Mouse (Mus musculus): ENCODE data around the gene C2cd4c. TPM values are rescaled to one million over a fixed set of nuclear protein-coding genes. Genes with fewer than 3 reads are reported as not detected.

C2cd4c gene
- polyA plus RNA-seq, 1 experiment from 2014 or later, result not detected

- no peak for TF ChIP-seq CTCF (IDR thresholded peaks at IDR 0.05; ENCODE audit: low read depth)
- Histone ChIP-seq H3K9me3 (ENCODE audit: low read depth, low read length) (0 out of 2 replicates have a peak, but pooled peaks cover 1% of the 10 kb centered on the region), H3K4me1 (ENCODE audit: insufficient read depth) (no peaks in the 10 kb centered on the region), H3K9ac (no peak overlapping the region), H3K27ac (ENCODE audit: low read depth) (no peak overlapping the region), H3K4me2 (no peak overlapping the region), H3K4me3 (ENCODE audit: low read depth, low read length) (no peak overlapping the region), H3K27me3 (ENCODE audit: insufficient read depth, low read length) (no peaks in the 10 kb centered on the region), H3K36me3 (ENCODE audit: insufficient read depth) (no peaks in the 10 kb centered on the region)
- WGBS, result 83% methylated on average over 5 of the region's 5 CpGs
- no peak for DNase-seq
- ATAC-seq (ENCODE audit: insufficient read depth), result no peak
These were observed 43.9 kb downstream of the C2cd4c start for GRCm38 (mm10) chr10:79569921-79570320.

GRCm38 (mm10) chr10:79559716-79560115 lies 54.1 kb downstream of the C2cd4c start:
- H3K4me3 ChIP-seq (ENCODE audit: low read depth, low read length), result no peak overlapping the region
- no peaks in the 10 kb centered on the region for H3K27me3 ChIP-seq (ENCODE audit: insufficient read depth, low read length)
- no peak overlapping the region for H3K27ac ChIP-seq (ENCODE audit: low read depth)
- DNase-seq (no peak), ATAC-seq (ENCODE audit: insufficient read depth) (no peak)
- no peak overlapping the region for H3K9ac ChIP-seq
- WGBS, result 81% methylated on average over 2 of the region's 2 CpGs
- no peak overlapping the region for H3K4me2 ChIP-seq
- H3K36me3 ChIP-seq (ENCODE audit: insufficient read depth), result no peaks in the 10 kb centered on the region
- no peak for TF ChIP-seq CTCF (IDR thresholded peaks at IDR 0.05; ENCODE audit: low read depth)
- H3K9me3 ChIP-seq (ENCODE audit: low read depth, low read length), result 0 out of 2 replicates have a peak, but pooled peaks cover 4% of the 10 kb centered on the region
- H3K4me1 ChIP-seq (ENCODE audit: insufficient read depth), result no peaks in the 10 kb centered on the region

DNA sequence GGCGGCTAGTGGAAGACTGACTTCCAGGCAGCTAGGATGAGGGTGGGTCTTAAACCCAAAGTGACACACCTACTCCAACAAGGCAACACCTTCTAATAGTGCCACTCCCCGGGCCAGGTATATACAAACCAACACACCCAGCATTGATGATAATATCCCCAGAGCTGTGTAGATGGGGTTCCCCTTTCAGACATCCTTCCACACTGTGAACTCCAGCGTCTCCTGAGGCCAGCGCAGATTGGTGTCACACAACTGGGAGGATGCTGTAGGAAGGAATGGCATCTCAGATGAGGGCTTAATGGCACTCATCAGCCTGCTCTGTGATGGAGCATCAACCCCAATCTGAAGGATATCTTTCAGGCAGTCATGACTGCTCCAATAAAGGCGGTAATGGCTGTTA lies 56.3 kb downstream of the C2cd4c start:
- no peak for TF ChIP-seq CTCF (IDR thresholded peaks at IDR 0.05; ENCODE audit: low read depth)
- H3K36me3 ChIP-seq (ENCODE audit: insufficient read depth), result no peaks in the 10 kb centered on the region
- 85% methylated on average over 5 of the region's 5 CpGs for WGBS
- no peak for ATAC-seq (ENCODE audit: insufficient read depth)
- H3K4me2 ChIP-seq, result no peak overlapping the region
- no peaks in the 10 kb centered on the region for H3K9me3 ChIP-seq (ENCODE audit: low read depth, low read length)
- no peak overlapping the region for H3K27ac ChIP-seq (ENCODE audit: low read depth)
- DNase-seq, result no peak
- peaks cover 6% of the 10 kb centered on the region for H3K4me1 ChIP-seq (ENCODE audit: insufficient read depth)
- H3K4me3 ChIP-seq (ENCODE audit: low read depth, low read length), result no peak overlapping the region
- no peaks in the 10 kb centered on the region for H3K27me3 ChIP-seq (ENCODE audit: insufficient read depth, low read length)
- H3K9ac ChIP-seq, result no peak overlapping the region

DNA sequence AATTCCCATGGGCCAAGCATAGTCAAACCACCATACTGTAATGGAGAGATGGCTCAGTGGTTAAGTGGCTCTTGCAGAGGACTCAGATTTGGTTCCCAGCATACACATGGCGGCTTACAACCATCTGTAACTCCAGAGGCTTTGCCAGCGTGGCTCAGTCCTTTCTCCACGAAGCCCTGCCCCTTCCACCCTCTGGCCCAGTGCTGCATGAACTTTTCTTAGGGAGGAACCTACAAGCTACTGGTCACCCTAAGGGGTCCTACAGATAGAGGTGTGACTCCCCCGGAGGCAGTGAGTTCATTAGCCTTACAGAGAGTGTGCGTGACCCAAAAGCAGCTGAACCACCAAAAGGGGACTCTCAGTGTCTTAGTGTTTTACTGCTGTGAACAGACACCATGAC lies 56.9 kb downstream of the C2cd4c start:
- H3K4me1 ChIP-seq (ENCODE audit: insufficient read depth), result peaks cover 6% of the 10 kb centered on the region
- H3K9me3 ChIP-seq (ENCODE audit: low read depth, low read length), result no peaks in the 10 kb centered on the region
- DNase-seq, result no peak
- no peak for TF ChIP-seq CTCF (IDR thresholded peaks at IDR 0.05; ENCODE audit: low read depth)
- no peak for ATAC-seq (ENCODE audit: insufficient read depth)
- H3K27me3 ChIP-seq (ENCODE audit: insufficient read depth, low read length), result no peaks in the 10 kb centered on the region
- no peak overlapping the region for H3K4me3 ChIP-seq (ENCODE audit: low read depth, low read length)
- no peak overlapping the region for H3K4me2 ChIP-seq
- WGBS, result 82% methylated on average over 5 of the region's 5 CpGs
- H3K9ac ChIP-seq, result no peak overlapping the region
- no peak overlapping the region for H3K27ac ChIP-seq (ENCODE audit: low read depth)
- no peaks in the 10 kb centered on the region for H3K36me3 ChIP-seq (ENCODE audit: insufficient read depth)

Other genes starting within 250 kb of the C2cd4c start
- gene Vmn2r83, start 145.3 kb downstream of the C2cd4c start, polyA plus RNA-seq (2014; fragmentation: Nextera tagmentation; extraction: Ambion mirVana), result not detected in 2 replicates
- 34.9 and 37.1 TPM in 2 replicates for gene Plpp2, start 80.2 kb downstream of the C2cd4c start, polyA plus RNA-seq (2014; fragmentation: Nextera tagmentation; extraction: Ambion mirVana)
- gene Mier2, start 58.8 kb downstream of the C2cd4c start, polyA plus RNA-seq (2014; fragmentation: Nextera tagmentation; extraction: Ambion mirVana), result 49.6 and 55.3 TPM in 2 replicates
- not detected in 2 replicates for gene Theg, start 26.7 kb downstream of the C2cd4c start, polyA plus RNA-seq (2014; fragmentation: Nextera tagmentation; extraction: Ambion mirVana)
- 5.8 and 7.1 TPM in 2 replicates for gene Shc2, start 23.9 kb upstream of the C2cd4c start, polyA plus RNA-seq (2014; fragmentation: Nextera tagmentation; extraction: Ambion mirVana)
- gene Odf3l2, start 31.7 kb upstream of the C2cd4c start, polyA plus RNA-seq (2014; fragmentation: Nextera tagmentation; extraction: Ambion mirVana), result not detected in 2 replicates
- gene Madcam1, start 50.5 kb upstream of the C2cd4c start, polyA plus RNA-seq (2014; fragmentation: Nextera tagmentation; extraction: Ambion mirVana), result 0.93 and 1.2 TPM in 2 replicates
- 56.4 and 62.4 TPM in 2 replicates for gene Tpgs1, start 55.3 kb upstream of the C2cd4c start, polyA plus RNA-seq (2014; fragmentation: Nextera tagmentation; extraction: Ambion mirVana)
- 88.2 and 92.9 TPM in 2 replicates for gene Cdc34, start 68.2 kb upstream of the C2cd4c start, polyA plus RNA-seq (2014; fragmentation: Nextera tagmentation; extraction: Ambion mirVana)
- gene Gzmm, start 75.0 kb upstream of the C2cd4c start, polyA plus RNA-seq (2014; fragmentation: Nextera tagmentation; extraction: Ambion mirVana), result 0.24 and 0.84 TPM in 2 replicates
- 842 and 871 TPM in 2 replicates for gene Bsg, start 90.5 kb upstream of the C2cd4c start, polyA plus RNA-seq (2014; fragmentation: Nextera tagmentation; extraction: Ambion mirVana)
- 0.14 TPM in 1 of 2 replicates, not detected in the other for gene Hcn2, start 102.6 kb upstream of the C2cd4c start, polyA plus RNA-seq (2014; fragmentation: Nextera tagmentation; extraction: Ambion mirVana)
- 44.2 and 44.6 TPM in 2 replicates for gene Polrmt, start 132.6 kb upstream of the C2cd4c start, polyA plus RNA-seq (2014; fragmentation: Nextera tagmentation; extraction: Ambion mirVana)
- 0.30 and 0.41 TPM in 2 replicates for gene Fgf22, start 141.1 kb upstream of the C2cd4c start, polyA plus RNA-seq (2014; fragmentation: Nextera tagmentation; extraction: Ambion mirVana)
- gene Rnf126, start 152.9 kb upstream of the C2cd4c start, polyA plus RNA-seq (2014; fragmentation: Nextera tagmentation; extraction: Ambion mirVana), result 107 and 123 TPM in 2 replicates
- gene Fstl3, start 163.2 kb upstream of the C2cd4c start, polyA plus RNA-seq (2014; fragmentation: Nextera tagmentation; extraction: Ambion mirVana), result 12.2 and 12.4 TPM in 2 replicates
- 0.11 TPM in 1 of 2 replicates, not detected in the other for gene Prss57, start 176.9 kb upstream of the C2cd4c start, polyA plus RNA-seq (2014; fragmentation: Nextera tagmentation; extraction: Ambion mirVana)
- 68.1 and 72.4 TPM in 2 replicates for gene Palm, start 179.5 kb upstream of the C2cd4c start, polyA plus RNA-seq (2014; fragmentation: Nextera tagmentation; extraction: Ambion mirVana)
- gene Misp, start 207.0 kb upstream of the C2cd4c start, polyA plus RNA-seq (2014; fragmentation: Nextera tagmentation; extraction: Ambion mirVana), result 5.0 and 6.1 TPM in 2 replicates
- 355 and 366 TPM in 2 replicates for gene Ptbp1, start 240.4 kb upstream of the C2cd4c start, polyA plus RNA-seq (2014; fragmentation: Nextera tagmentation; extraction: Ambion mirVana)

Measured in lung, embryonic 14.5 days (tissue).